Mouse (Mus musculus): ENCODE results near the gene Pipox.

DNA sequence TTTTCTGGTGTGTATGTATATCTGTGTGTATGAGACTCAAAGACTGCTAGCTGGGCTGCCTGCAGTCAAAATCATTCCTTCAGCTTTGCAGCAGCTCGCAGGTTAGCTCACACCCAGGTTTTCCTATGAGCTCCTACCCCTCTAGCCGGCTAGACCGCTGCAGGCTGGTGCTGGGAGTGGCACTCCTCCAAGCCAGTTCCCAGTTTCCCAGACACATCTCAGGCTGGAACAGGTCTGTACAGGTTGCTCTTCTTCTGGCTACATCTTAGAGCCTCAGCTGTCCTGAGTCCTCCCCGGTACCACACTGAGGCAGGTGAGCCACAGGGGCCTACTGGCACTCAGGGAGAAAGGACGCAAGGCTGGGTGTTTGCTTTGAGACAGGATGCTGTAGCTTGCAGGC is 56.0 kb downstream of the Pipox start:
- no peak for TF ChIP-seq CTCF (IDR thresholded peaks at IDR 0.05; ENCODE audit: borderline replicate concordance, control insufficient read depth, extremely low read depth, insufficient read depth, low read length, poor library complexity)
- TF ChIP-seq POLR2A (IDR thresholded peaks at IDR 0.05; ENCODE audit: control insufficient read depth, extremely low read depth, insufficient read depth, low read length, poor library complexity): no peak
